Mouse (Mus musculus) lung, embryonic 14.5 days (tissue): ENCODE measurements around the gene 6030445D17Rik. TPM values are rescaled to one million over a fixed set of nuclear protein-coding genes. Genes with fewer than 3 reads are reported as not detected.

ENCODE experiments used
- ATAC-seq: fragments of 200-750 bp; cut with Nextera tagmentation; 2 replicates; pipeline ENCODE4 v1.8.0; 2017; ENCODE audit warnings: mild to moderate bottlenecking, moderate TSS enrichment, moderate library complexity; ENCODE audit not compliant: insufficient read depth
- DNase-seq: peaks from one replicate; pipeline ENCODE4 v3.0.0-alpha.2; 2015
- H3K27ac ChIP-seq: fragments of 300-500 bp; sonication (generic); 2 replicates; pipeline ENCODE4 v1.5.1; 2014; ENCODE audit warnings: low read depth, mild to moderate bottlenecking, moderate library complexity
- H3K27me3 ChIP-seq: fragments of 300-500 bp; sonication (generic); 2 replicates; pipeline ENCODE4 v1.6.1; 2014; ENCODE audit warnings: low read length, control low read depth; ENCODE audit not compliant: insufficient read depth
- H3K36me3 ChIP-seq: fragments of 300-500 bp; sonication (generic); 2 replicates; pipeline ENCODE4 v1.6.1; 2014; ENCODE audit warnings: control low read depth; ENCODE audit not compliant: insufficient read depth
- H3K4me1 ChIP-seq: fragments of 300-500 bp; sonication (generic); 2 replicates; pipeline ENCODE4 v1.6.1; 2014; ENCODE audit warnings: antibody characterized with exemption, control low read depth; ENCODE audit not compliant: insufficient read depth
- H3K4me2 ChIP-seq: fragments of 300-500 bp; sonication (generic); 2 replicates; pipeline ENCODE4 v1.6.1; 2014; ENCODE audit warnings: mild to moderate bottlenecking
- H3K4me3 ChIP-seq: fragments of 300-500 bp; sonication (generic); 2 replicates; pipeline ENCODE4 v1.5.1; 2014; ENCODE audit warnings: low read depth, low read length
- H3K9ac ChIP-seq: fragments of 300-500 bp; sonication (generic); 2 replicates; pipeline ENCODE4 v1.6.1; 2014
- H3K9me3 ChIP-seq: fragments of 300-500 bp; sonication (generic); 2 replicates; pipeline ENCODE4 v1.6.1; 2016; ENCODE audit warnings: low read depth, low read length, control low read depth
- CTCF ChIP-seq: IDR thresholded peaks from 2 replicates; pipeline ENCODE4 v1.5.1; 2016; ENCODE audit warnings: antibody characterized with exemption, low read depth
- WGBS: fragments of 180-500 bp; shearing (Covaris S2); extraction: QIAGEN DNeasy Blood & Tissue Kit; methylation state at CpG from one replicate; pipeline ENCODE4 v1.1.7; 2014; 5-methylcytosine and 5-hydroxymethylcytosine counted together
- polyA plus RNA-seq: library from polyadenylated mRNA; unstranded; fragments of >200 nt; fragmentation: Nextera tagmentation; extraction: Ambion mirVana; gene quantifications from 2 replicates; pipeline ENCODE4 v1.2.1, GENCODE M21; 2014

Gene 6030445D17Rik
- polyA plus RNA-seq, 1 experiment from 2014 or later, result 0.30 TPM

GRCm38 (mm10) chr4:136459210-136459609, 2.8 kb upstream of the 6030445D17Rik start:
- Histone ChIP-seq H3K36me3 (no peaks in the 10 kb centered on the region), H3K4me2 (no peak overlapping the region), H3K27me3 (peaks cover 18% of the 10 kb centered on the region), H3K9me3 (no peaks in the 10 kb centered on the region), H3K4me1 (0 out of 2 replicates have a peak, but pooled peaks cover 5% of the 10 kb centered on the region), H3K9ac (no peak overlapping the region), H3K27ac (no peak overlapping the region), H3K4me3 (no peak overlapping the region)
- DNase-seq (no peak), ATAC-seq (no peak)
- WGBS, result 73% methylated on average over 12 of the region's 12 CpGs
- no peak for TF ChIP-seq CTCF

GRCm38 (mm10) chr4:136461206-136461605, 844 bp upstream of the 6030445D17Rik start:
- no peak for ATAC-seq
- Histone ChIP-seq H3K9ac (no peak overlapping the region), H3K27me3 (peaks cover 18% of the 10 kb centered on the region), H3K27ac (no peak overlapping the region), H3K9me3 (no peaks in the 10 kb centered on the region), H3K4me3 (no peak overlapping the region), H3K4me2 (no peak overlapping the region; the same call in 1 of the 2 replicates), H3K36me3 (no peaks in the 10 kb centered on the region), H3K4me1 (0 out of 2 replicates have a peak, but pooled peaks cover 5% of the 10 kb centered on the region)
- DNase-seq, result no peak
- WGBS, result 43% methylated on average over 4 of the region's 4 CpGs
- TF ChIP-seq CTCF, result no peak

DNA sequence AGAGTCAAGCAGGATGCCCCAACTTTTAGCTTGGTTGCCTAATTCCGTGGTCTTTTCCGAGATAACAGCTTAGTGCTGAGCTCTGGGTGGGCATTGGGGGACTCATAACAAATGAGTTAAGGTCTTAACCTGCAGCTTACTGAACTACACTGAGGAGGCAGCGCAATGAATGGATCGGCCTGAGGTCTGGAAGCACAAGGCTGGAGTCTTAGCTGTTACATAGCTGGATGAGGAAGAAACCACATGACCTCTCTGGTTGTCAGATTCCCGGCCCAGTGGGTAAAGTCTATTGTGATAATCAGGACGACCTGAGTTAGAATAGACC, 327 bp upstream of the 6030445D17Rik start:
- no peaks in the 10 kb centered on the region for H3K9me3 ChIP-seq
- H3K4me3 ChIP-seq, result peak overlapping the region; percentile 64
- H3K9ac ChIP-seq, result peak overlapping the region; percentile 68
- 0 out of 2 replicates have a peak, but pooled peaks cover 7% of the 10 kb centered on the region for H3K4me1 ChIP-seq
- H3K27me3 ChIP-seq, result peaks cover 18% of the 10 kb centered on the region
- 14% methylated on average over 6 of the region's 6 CpGs for WGBS
- ATAC-seq (peak; percentile 19; the same call in 1 of the 2 replicates), DNase-seq (no peak)
- H3K36me3 ChIP-seq, result no peaks in the 10 kb centered on the region
- H3K27ac ChIP-seq, result 0 out of 2 replicates have a peak overlapping the region, but pooled peaks have one; percentile 20
- peak overlapping the region; percentile 99 for H3K4me2 ChIP-seq
- no peak for TF ChIP-seq CTCF

GRCm38 (mm10) chr4:136462839-136463178, 759 bp downstream of the 6030445D17Rik start:
- H3K9ac ChIP-seq, result peak overlapping the region; percentile 68
- DNase-seq (peak; percentile 73), ATAC-seq (peak; percentile 63)
- TF ChIP-seq CTCF, result no peak
- no peaks in the 10 kb centered on the region for H3K36me3 ChIP-seq
- under 1% methylated on average over 8 of the region's 8 CpGs for WGBS
- no peaks in the 10 kb centered on the region for H3K9me3 ChIP-seq
- H3K4me3 ChIP-seq, result peak overlapping the region; percentile 64
- H3K4me1 ChIP-seq, result 0 out of 2 replicates have a peak, but pooled peaks cover 7% of the 10 kb centered on the region
- H3K27me3 ChIP-seq, result peaks cover 18% of the 10 kb centered on the region
- peak overlapping the region; percentile 80 for H3K27ac ChIP-seq
- H3K4me2 ChIP-seq, result peak overlapping the region; percentile 99

GRCm38 (mm10) chr4:136463436-136463835, 1.4 kb downstream of the 6030445D17Rik start:
- H3K4me2 ChIP-seq, result peak overlapping the region; percentile 99
- H3K9me3 ChIP-seq, result no peaks in the 10 kb centered on the region
- 20% methylated on average over 9 of the region's 9 CpGs for WGBS
- no peak overlapping the region for H3K9ac ChIP-seq
- DNase-seq (no peak), ATAC-seq (no peak)
- H3K27me3 ChIP-seq, result peaks cover 18% of the 10 kb centered on the region
- no peaks in the 10 kb centered on the region for H3K36me3 ChIP-seq
- H3K4me3 ChIP-seq, result peak overlapping the region; percentile 64
- H3K27ac ChIP-seq, result no peak overlapping the region
- no peak for TF ChIP-seq CTCF
- 0 out of 2 replicates have a peak, but pooled peaks cover 7% of the 10 kb centered on the region for H3K4me1 ChIP-seq

DNA sequence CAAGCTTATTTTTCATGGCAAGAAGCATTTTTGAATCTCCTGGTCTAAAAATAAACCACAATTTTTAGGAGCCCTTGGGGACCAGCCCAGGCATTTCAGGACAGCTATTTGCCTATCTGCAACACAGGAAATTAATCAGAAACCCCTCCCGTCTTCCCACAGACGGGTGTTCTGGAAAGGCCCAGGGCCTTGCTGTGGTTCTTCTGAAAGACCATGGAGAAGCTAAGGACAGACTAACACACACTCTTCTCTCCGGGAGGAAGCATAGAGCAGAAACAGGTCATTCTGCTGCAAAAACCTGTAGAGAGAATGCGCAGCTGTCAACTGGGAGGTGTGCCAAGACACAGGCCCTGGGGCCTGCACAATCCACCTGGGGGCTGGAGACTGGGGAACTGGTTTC, 4.2 kb downstream of the 6030445D17Rik start:
- no peaks in the 10 kb centered on the region for H3K36me3 ChIP-seq
- TF ChIP-seq CTCF, result no peak
- H3K27ac ChIP-seq, result no peak overlapping the region
- 39% methylated on average over 4 of the region's 4 CpGs for WGBS
- DNase-seq (peak; percentile 47), ATAC-seq (no peak)
- H3K27me3 ChIP-seq, result peaks cover 18% of the 10 kb centered on the region
- no peaks in the 10 kb centered on the region for H3K9me3 ChIP-seq
- 0 out of 2 replicates have a peak, but pooled peaks cover 7% of the 10 kb centered on the region for H3K4me1 ChIP-seq
- no peak overlapping the region for H3K4me3 ChIP-seq
- H3K9ac ChIP-seq, result no peak overlapping the region
- no peak overlapping the region for H3K4me2 ChIP-seq

DNA sequence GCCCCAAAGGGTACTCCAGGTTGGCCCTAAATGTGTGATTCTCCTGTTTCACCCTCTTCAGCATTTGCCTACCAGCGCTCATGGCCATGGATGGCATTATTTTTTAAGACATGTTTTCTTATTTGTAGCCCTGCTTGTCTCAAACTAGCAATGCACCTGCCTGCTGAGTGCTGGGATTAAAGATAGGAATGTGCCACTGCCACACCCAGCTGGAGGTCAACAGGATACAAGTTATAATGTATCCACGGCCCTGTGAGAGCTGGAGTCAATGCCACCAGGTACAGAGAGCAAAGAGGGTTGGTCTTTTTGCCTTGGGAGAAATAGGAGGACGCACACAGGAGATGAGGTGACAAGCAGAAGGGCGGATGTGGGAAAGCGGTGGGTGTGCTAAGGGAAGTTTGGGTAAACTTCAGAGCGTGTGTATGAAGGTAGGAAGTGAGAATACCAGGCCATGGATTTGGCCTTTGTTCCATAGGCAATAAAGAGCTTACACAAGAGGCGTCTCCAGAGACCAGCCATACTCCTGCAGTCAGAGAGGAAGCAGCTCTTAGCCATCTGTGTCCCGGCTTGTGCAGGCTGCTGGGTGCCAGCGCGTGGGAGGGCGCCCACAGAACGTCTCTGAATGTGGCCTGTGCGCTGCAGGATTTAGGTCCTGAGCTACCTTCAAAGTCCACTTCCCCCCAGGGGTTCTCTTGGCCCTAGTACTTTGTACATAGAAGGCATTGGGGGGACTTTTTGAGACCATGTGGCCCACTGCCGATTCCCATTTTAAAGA, 6.7 kb downstream of the 6030445D17Rik start:
- H3K4me1 ChIP-seq, result peaks cover 11% of the 10 kb centered on the region; the same call in 1 of the 2 replicates
- peak overlapping the region; percentile 89 for H3K4me3 ChIP-seq
- peaks cover 4% of the 10 kb centered on the region for H3K27me3 ChIP-seq
- no peaks in the 10 kb centered on the region for H3K36me3 ChIP-seq
- no peak overlapping the region for H3K9ac ChIP-seq
- ATAC-seq, result 0 out of 2 replicates have a peak, but pooled peaks have one; percentile 10
- no peak overlapping the region for H3K27ac ChIP-seq
- H3K9me3 ChIP-seq, result no peaks in the 10 kb centered on the region
- no peak for DNase-seq
- WGBS, result 76% methylated on average over 14 of the region's 14 CpGs
- TF ChIP-seq CTCF, result no peak
- peak overlapping the region; percentile 66 for H3K4me2 ChIP-seq
